Mouse (Mus musculus) heart, postnatal 36 days (tissue): ENCODE results near the gene Fbxw11. TPM values are rescaled to one million over a fixed set of nuclear protein-coding genes. Genes with fewer than 3 reads are reported as not detected.

ENCODE experiments used
- DNase-seq, 2 experiments: peaks; one replicate each; pipeline ENCODE4 v3.0.0; 2021 to 2022
- intact Hi-C: fragments of 180-260 bp; cut with DNase I; formaldehyde crosslinking; loops from one replicate; pipeline ENCODE4 v1.15.1; 2025
- total RNA-seq, 2 experiments: library from RNA; stranded (reverse); gene quantifications; 2 replicates each; pipeline ENCODE4 v1.2.3; 2021

The Fbxw11 gene
- total RNA-seq, 2 experiments from 2014 or later, result 49.5 to 51.3 TPM

DNA sequence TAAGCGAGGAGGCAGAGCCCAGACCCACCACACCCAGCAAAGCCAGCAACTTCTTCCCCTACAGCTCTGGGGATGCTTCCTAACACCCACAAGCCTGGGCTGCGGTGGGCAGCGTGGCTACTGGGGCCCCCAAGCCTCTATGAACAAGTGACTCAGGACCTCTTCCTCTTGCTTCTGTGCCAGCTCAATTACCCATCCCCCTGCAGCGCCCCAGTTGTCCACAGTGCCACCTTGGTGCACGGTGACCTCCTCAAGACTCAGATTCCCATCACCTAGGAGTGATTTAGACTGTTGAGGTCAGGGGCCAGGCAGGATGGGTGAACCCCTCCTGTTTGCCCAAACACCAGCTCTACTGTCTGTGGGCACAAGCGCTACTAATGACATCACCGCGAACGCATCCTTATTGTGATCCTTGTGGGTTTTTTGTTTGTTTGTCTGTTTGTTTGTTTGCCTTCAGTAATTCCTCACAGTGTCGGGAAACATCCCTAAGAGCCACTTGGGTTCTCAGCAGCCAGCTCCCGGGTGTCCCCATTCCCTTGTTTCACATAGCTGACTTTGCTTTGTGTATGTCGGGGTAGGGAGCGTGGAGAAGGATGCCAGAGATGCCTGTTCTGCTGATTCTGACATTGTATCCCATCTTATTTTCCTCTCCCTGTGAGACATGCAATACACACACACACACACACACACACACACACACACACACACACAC is 19.9 kb upstream of the Fbxw11 start:
- intact Hi-C loops, result loop anchor here (10.0 kb wide), 2 partner anchors 182 to 332 kb away; no protein-coding TSS in a partner anchor
- no peak for DNase-seq

- intact Hi-C loops, result loop anchor here (10.0 kb wide), 2 partner anchors 182 to 332 kb away; no protein-coding TSS in a partner anchor
- peak in 1 of 2 experiments; percentile 41 for DNase-seq
Measured at GRCm38 (mm10) chr11:32623236-32623635, 19.3 kb upstream of the Fbxw11 start.

DNA sequence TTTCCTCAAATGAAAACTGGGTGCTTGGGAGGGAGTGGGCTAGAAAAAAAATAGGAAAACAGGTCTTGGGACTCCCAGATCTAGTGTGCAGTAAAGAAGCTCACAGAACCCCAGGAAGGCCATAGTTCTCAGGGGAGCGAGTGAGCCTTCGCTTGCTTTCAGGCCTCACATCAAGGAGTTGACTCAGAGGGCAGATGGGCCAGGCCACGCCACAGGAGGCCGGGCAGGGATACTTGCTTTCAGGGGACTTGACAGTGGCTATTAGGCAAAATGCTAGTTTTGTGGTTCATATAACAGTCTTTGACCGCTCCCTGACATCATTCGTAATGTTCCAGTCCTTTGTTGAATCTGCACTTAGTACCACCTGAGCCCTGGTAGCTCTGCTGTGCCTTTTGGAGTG is 18.6 kb upstream of the Fbxw11 start:
- no peak for DNase-seq
- intact Hi-C loops, result loop anchor here (2.0 to 10.0 kb wide), 3 partner anchors 181 to 523 kb away; partner anchors contain the start of gene Fgf18

DNA sequence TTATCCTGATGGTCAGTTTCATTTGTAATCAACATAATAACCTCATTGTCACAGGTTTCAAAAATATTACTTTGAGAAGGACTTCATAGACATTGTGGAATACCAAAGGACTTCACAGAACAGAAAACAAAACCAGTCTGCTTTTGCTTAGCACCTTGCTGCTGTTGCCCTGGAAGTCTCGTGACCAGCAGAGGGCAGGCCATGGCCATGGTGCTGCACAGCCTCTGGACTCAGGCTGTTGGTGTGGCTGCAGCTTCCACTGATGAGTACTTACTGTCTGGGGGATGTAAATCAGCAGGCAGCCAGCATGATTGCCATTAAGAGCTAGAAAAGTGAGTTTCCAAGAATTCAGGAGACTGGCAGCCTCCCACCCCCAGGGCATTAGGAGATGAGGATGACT is 16.8 kb upstream of the Fbxw11 start:
- peak; percentile 68 for DNase-seq
- intact Hi-C loops, result loop anchor here (1.0 to 10.0 kb wide), 5 partner anchors 67 to 521 kb away; partner anchors contain the start of gene Fgf18

- intact Hi-C loops, result loop anchor here (5.0 to 10.0 kb wide), 3 partner anchors 66 to 329 kb away; no protein-coding TSS in a partner anchor
- DNase-seq, result no peak
Measured at GRCm38 (mm10) chr11:32626079-32626478, 16.4 kb upstream of the Fbxw11 start.

DNA sequence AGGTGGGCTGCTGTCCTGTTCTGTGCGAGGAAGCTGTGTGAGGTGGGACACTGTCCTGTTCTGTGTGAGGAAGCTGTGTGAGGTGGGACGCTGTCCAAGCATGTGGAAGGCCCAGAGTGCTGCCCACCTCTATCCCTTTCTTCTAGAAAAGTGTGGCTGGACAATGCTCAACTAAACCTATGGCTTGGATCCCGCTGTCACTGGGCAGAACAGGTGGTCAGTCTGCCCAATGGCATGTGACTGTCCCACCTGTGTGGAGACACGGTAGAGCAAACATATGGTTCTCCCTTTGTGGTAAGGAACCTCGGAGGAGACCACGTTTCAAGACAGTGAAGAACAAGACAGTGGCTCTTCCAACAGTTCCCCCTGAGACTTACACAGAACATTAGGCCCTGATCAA is 14.6 kb upstream of the Fbxw11 start:
- no peak for DNase-seq
- intact Hi-C loops, result loop anchor here (5.0 to 10.0 kb wide), 3 partner anchors 64 to 327 kb away; no protein-coding TSS in a partner anchor

GRCm38 (mm10) chr11:32629713-32630211 is 12.8 kb upstream of the Fbxw11 start:
- intact Hi-C loops, result loop anchor here (5.0 to 10.0 kb wide), 3 partner anchors 63 to 325 kb away; no protein-coding TSS in a partner anchor
- no peak for DNase-seq

DNA sequence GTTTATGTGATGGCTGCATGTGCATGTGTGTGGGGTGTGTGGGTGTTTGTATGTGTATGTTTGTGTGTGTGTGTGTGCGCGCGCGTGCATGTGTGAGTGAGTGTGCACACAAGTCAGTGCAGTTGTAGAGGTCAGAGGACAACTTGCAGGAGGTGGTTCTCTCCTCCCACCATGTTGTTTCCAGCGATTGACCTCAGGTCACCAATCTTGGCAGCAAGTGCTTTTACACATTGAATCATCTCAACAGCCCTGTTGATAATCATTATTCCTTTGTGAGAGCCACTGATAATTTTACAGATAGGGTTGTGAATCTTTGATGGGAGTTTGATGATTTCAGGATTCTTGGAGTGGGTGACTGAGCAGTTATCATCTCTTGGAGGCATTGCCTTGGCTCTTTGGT is 9.9 kb upstream of the Fbxw11 start:
- DNase-seq, result no peak
- intact Hi-C loops, result no loop called here

DNA sequence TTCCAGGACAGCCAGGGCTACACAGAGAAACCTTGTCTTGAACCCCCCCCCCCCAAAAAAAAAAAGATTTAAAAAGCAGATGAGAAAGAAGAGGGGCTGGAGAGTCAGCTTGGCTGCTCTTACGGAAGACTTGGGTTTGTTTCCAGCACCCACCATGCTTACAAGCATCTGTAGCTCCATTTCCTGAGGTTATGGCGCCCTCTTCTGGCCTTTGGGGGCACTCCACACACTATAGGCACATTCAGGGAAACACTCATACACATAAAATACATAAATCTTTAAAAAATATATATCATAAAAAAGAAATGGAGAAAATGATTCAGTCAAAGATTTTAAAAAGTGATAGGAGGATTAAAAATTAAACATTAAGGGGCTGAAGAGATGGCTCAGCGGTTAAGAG is 9.0 kb upstream of the Fbxw11 start:
- intact Hi-C loops, result no loop called here
- no peak for DNase-seq

- intact Hi-C loops, result no loop called here
- DNase-seq, result no peak
Measured at GRCm38 (mm10) chr11:32634143-32634542, 8.4 kb upstream of the Fbxw11 start.

DNA sequence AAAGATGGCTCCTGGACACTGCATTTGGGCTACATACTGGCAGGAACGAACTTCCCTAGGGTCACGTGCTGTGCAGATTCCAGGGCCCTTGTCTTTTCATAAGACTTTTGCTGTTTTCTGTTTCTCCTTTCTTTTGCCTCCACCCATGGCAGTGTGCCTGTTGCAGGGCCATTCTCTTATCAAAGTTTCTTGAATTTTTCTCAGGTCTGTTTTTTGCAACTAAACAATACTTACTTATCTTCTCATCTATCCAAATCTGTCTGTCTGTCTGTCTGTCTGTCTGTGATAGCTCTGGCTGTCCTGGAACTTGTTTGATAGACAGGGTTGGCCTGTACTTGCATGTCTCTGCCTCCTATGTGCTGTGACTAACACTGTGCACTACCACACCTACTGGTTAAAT is 7.7 kb upstream of the Fbxw11 start:
- intact Hi-C loops, result no loop called here
- no peak for DNase-seq

- no peak for DNase-seq
Measured at GRCm38 (mm10) chr11:32636275-32636674, 6.2 kb upstream of the Fbxw11 start.

DNA sequence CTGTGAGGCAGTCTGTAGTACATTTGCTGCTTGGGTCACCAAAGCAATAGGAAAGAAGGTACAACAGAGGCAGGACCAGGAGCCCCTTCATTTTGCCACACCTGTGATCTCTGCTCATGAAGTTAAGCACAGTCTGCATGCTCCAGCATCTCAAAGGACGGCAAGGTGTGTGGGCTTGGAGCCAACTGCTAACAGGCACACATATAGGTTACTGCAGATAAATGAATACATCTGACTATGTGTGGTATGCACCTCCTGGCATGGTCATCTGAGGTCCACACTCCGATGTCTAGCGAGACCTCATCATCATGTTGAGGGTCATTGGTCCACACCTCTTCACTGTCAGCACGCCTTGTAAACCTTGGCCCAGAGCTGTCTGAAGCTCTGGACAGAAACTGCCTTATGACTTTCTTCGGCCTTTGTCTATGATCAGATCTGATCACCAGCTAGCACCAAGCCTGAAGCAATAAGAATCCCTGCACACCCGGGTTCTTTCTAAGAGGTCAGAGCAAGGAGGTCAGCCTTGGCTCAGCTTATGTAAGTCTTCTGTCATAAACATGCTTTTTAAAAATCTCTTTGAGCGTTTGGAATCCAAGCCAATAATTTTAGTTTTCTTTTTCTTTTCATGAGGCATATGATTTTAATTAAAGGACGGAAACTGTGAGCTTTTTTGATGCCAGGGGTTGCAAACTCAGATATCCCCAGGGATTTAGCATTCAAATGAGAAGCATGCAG is 3.8 kb upstream of the Fbxw11 start:
- intact Hi-C loops, result no loop called here
- no peak for DNase-seq

More at GRCm38 (mm10) chr11:32636275-32636674, 6.2 kb upstream of the Fbxw11 start:
- intact Hi-C loops, result no loop called here

GRCm38 (mm10) chr11:32640617-32641016 is 1.9 kb upstream of the Fbxw11 start:
- no peak for DNase-seq
- intact Hi-C loops, result no loop called here

DNA sequence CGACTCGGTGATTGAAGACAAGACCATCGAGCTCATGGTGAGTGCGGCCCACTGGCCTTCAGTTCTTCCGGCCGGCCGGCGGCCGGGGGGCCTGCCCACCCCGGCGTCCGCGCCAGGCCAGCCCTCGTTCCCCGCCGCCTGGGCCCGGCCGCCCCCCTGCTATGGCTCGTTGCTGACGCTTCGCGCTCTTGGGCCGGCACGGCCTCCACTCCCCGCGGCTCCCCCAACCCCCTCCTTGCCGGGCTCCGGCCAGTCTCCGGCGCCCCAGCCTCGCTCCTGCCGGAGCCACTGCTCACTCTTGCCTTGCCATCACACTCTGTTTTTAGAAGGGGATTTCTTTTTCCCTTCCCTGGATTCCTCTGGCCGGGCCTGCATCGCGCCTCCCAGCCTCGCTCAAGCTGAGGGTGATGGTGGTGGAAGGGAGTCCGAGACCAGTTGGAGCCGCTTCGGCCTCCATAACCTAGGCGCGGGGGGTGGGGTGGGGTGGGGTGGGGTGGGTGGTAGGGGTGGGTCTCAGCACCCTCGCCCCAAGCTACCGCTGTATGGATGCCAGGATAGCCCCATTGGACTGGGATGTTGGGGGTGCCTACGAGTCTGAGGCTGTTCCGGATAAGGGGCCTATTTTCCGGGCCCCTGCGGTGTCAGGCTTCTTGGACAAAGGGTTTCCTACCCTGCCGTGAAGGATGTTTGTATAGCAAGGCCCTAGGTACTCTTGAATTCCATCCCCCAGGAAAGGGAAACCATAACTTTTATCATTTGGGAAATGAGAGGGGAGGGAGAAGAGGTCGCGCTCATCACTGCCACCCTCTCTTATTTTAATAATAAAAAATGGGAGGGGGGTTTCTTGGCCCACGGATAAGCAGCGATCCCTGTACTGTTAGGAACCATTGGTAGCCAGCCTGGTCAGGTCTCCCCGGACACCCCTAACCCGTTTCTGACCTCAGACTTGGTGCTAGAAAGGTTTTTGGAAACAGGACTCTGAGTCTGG is 669 bp downstream of the Fbxw11 start:
- intact Hi-C loops, result loop anchor here (2.0 kb wide), 1 partner anchor 58 kb away; no protein-coding TSS in a partner anchor
- DNase-seq, result no peak

GRCm38 (mm10) chr11:32644010-32644409 is 1.5 kb downstream of the Fbxw11 start:
- intact Hi-C loops, result no loop called here
- no peak for DNase-seq

- DNase-seq, result no peak
- intact Hi-C loops, result no loop called here
Measured at GRCm38 (mm10) chr11:32647265-32647664, 4.7 kb downstream of the Fbxw11 start.

- intact Hi-C loops, result loop anchor here (2.0 kb wide), 1 partner anchor 35 kb away; no protein-coding TSS in a partner anchor
- no peak for DNase-seq
Measured at GRCm38 (mm10) chr11:32650236-32650749, 7.8 kb downstream of the Fbxw11 start.

GRCm38 (mm10) chr11:32650893-32651590 is 8.5 kb downstream of the Fbxw11 start:
- intact Hi-C loops, result loop anchor here (2.0 kb wide), 1 partner anchor 34 kb away; no protein-coding TSS in a partner anchor
- DNase-seq, result no peak
